Comparison of ENCODE assay signal across 9 mouse cellular contexts in genomic region chr1:82385827-82386230, GRCm38 (mm10).
A peak's percentile ranks its signal among the peaks of the same experiment; 100 is the strongest.
DNase-seq lines count a peak whose midpoint lies in the region; ATAC-seq and TF ChIP-seq lines count a peak whose summit lies in the region.
"Had no signal": no experiment of that assay in that cellular context is flagged by ENCODE, and none has a peak within 500 bp of the region (broad histone marks: within the 10 kb centered on the region; RNA-seq: fewer than 3 reads in every experiment).

No protein-coding gene starts in this region.

- H3K9ac ChIP-seq in intestine, embryonic 14.5 days (ENCODE audit: low read length): no peak overlapping the region
- H3K9ac ChIP-seq in intestine, postnatal 0 days (ENCODE audit: low read depth, low read length): no peak overlapping the region
- no peak overlapping the region for H3K9ac ChIP-seq in hindbrain, embryonic 14.5 days
- H3K9ac ChIP-seq in neural tube, embryonic 12.5 days: no peak overlapping the region
- H3K9ac ChIP-seq: limb, embryonic 13.5 days had no signal

- no peak overlapping the region for H3K4me3 ChIP-seq in intestine, embryonic 14.5 days (ENCODE audit: low read depth, low read length)
- no peak overlapping the region for H3K4me3 ChIP-seq in intestine, postnatal 0 days (ENCODE audit: low read depth, low read length)
- H3K4me3 ChIP-seq in forebrain, embryonic 10.5 days: no peak overlapping the region
- no peak overlapping the region for H3K4me3 ChIP-seq in hindbrain, embryonic 14.5 days (replicated peaks; ENCODE audit: low read length)
- H3K4me3 ChIP-seq in neural tube, embryonic 12.5 days: no peak overlapping the region
- no peak overlapping the region for H3K4me3 ChIP-seq in gastrocnemius, adult 2 months
- H3K4me3 ChIP-seq: limb, embryonic 13.5 days had no signal

- no peaks in the 10 kb centered on the region for H3K36me3 ChIP-seq in intestine, embryonic 14.5 days (ENCODE audit: control insufficient read depth, insufficient read depth, low read length)
- no peaks in the 10 kb centered on the region for H3K36me3 ChIP-seq in intestine, postnatal 0 days (ENCODE audit: control insufficient read depth, insufficient read depth)
- H3K36me3 ChIP-seq in forebrain, embryonic 10.5 days (replicated peaks): no peaks in the 10 kb centered on the region
- no peaks in the 10 kb centered on the region for H3K36me3 ChIP-seq in hindbrain, embryonic 14.5 days (replicated peaks; ENCODE audit: control insufficient read depth, insufficient read depth)
- H3K36me3 ChIP-seq in neural tube, embryonic 12.5 days: no peaks in the 10 kb centered on the region
- H3K36me3 ChIP-seq: limb, embryonic 13.5 days had no signal

- H3K4me1 ChIP-seq in intestine, embryonic 14.5 days (replicated peaks; ENCODE audit: control insufficient read depth, insufficient read depth, low read length): 0 out of 2 replicates have a peak, but pooled peaks cover 12% of the 10 kb centered on the region
- no peaks in the 10 kb centered on the region for H3K4me1 ChIP-seq in intestine, postnatal 0 days (replicated peaks; ENCODE audit: control insufficient read depth, insufficient read depth, low read length)
- peaks cover 28% of the 10 kb centered on the region for H3K4me1 ChIP-seq in forebrain, embryonic 10.5 days
- H3K4me1 ChIP-seq in hindbrain, embryonic 14.5 days (replicated peaks; ENCODE audit: control insufficient read depth, insufficient read depth, low read length): peaks cover 12% of the 10 kb centered on the region; the same call in 1 of the 2 replicates
- peaks cover 30% of the 10 kb centered on the region for H3K4me1 ChIP-seq in neural tube, embryonic 12.5 days

- no peak overlapping the region for H3K4me2 ChIP-seq in intestine, embryonic 14.5 days (ENCODE audit: low read length)
- H3K4me2 ChIP-seq in intestine, postnatal 0 days (replicated peaks; ENCODE audit: low read depth): no peak overlapping the region
- H3K4me2 ChIP-seq in hindbrain, embryonic 14.5 days (replicated peaks): no peak overlapping the region
- no peak overlapping the region; the same call in 1 of the 2 replicates for H3K4me2 ChIP-seq in neural tube, embryonic 12.5 days (replicated peaks)
- H3K4me2 ChIP-seq: limb, embryonic 13.5 days had no signal

- no peak overlapping the region for H3K27ac ChIP-seq in intestine, embryonic 14.5 days (ENCODE audit: low read depth)
- H3K27ac ChIP-seq in intestine, postnatal 0 days (ENCODE audit: low read depth, low read length): no peak overlapping the region
- H3K27ac ChIP-seq in forebrain, embryonic 10.5 days: peak overlapping the region; percentile 78
- H3K27ac ChIP-seq in hindbrain, embryonic 14.5 days: 0 out of 2 replicates have a peak overlapping the region, but pooled peaks have one; percentile 29
- H3K27ac ChIP-seq in neural tube, embryonic 12.5 days: peak overlapping the region; percentile 57; the same call in 1 of the 2 replicates
- no peak overlapping the region for H3K27ac ChIP-seq in gastrocnemius, adult 2 months
- H3K27ac ChIP-seq: limb, embryonic 13.5 days had no signal

- H3K27me3 ChIP-seq in intestine, embryonic 14.5 days (replicated peaks; ENCODE audit: control insufficient read depth, insufficient read depth, low read length): no peaks in the 10 kb centered on the region
- no peaks in the 10 kb centered on the region for H3K27me3 ChIP-seq in intestine, postnatal 0 days (replicated peaks; ENCODE audit: control insufficient read depth, insufficient read depth, low read length)
- no peaks in the 10 kb centered on the region for H3K27me3 ChIP-seq in forebrain, embryonic 10.5 days (ENCODE audit: poor library complexity, severe bottlenecking)
- no peaks in the 10 kb centered on the region for H3K27me3 ChIP-seq in hindbrain, embryonic 14.5 days (ENCODE audit: control insufficient read depth, insufficient read depth, low read length)
- H3K27me3 ChIP-seq in neural tube, embryonic 12.5 days (replicated peaks): no peaks in the 10 kb centered on the region
- H3K27me3 ChIP-seq: limb, embryonic 13.5 days had no signal

- intact Hi-C loops in gastrocnemius, adult 2 months (cut with DNase I): no loop called here

- DNase-seq in intestine, embryonic 14.5 days (ENCODE audit: low spot score): peak; percentile 38
- DNase-seq in forebrain, embryonic 10.5 days (ENCODE audit: extremely low spot score, low spot score): no peak
- DNase-seq in hindbrain, embryonic 14.5 days (ENCODE audit: low spot score): no peak
- no peak for DNase-seq in urinary bladder, postnatal 36 days (ENCODE audit: low spot score in 2 of 2)
- DNase-seq in gastrocnemius, adult 2 months: no peak

- WGBS in intestine, embryonic 14.5 days: 49% methylated on average over 4 of the region's 4 CpGs
- WGBS in intestine, postnatal 0 days: 51% methylated on average over 4 of the region's 4 CpGs
- WGBS in forebrain, embryonic 10.5 days: 37% methylated on average over 4 of the region's 4 CpGs
- WGBS in hindbrain, embryonic 14.5 days: 20% methylated on average over 4 of the region's 4 CpGs
- 18% methylated on average over 4 of the region's 4 CpGs for WGBS in neural tube, embryonic 12.5 days

- no peaks in the 10 kb centered on the region for H3K9me3 ChIP-seq in intestine, embryonic 14.5 days (ENCODE audit: control insufficient read depth, low read length)
- H3K9me3 ChIP-seq in intestine, postnatal 0 days (ENCODE audit: control insufficient read depth): no peaks in the 10 kb centered on the region
- no peaks in the 10 kb centered on the region for H3K9me3 ChIP-seq in forebrain, embryonic 10.5 days
- H3K9me3 ChIP-seq in hindbrain, embryonic 14.5 days (ENCODE audit: control insufficient read depth, low read length): no peaks in the 10 kb centered on the region
- H3K9me3 ChIP-seq in neural tube, embryonic 12.5 days: no peaks in the 10 kb centered on the region
- H3K9me3 ChIP-seq: limb, embryonic 13.5 days had no signal

- ATAC-seq in intestine, embryonic 14.5 days (replicated peaks; ENCODE audit: low FRiP score, low TSS enrichment, low read depth): no peak
- no peak for ATAC-seq in intestine, postnatal 0 days
- peak; percentile 63 for ATAC-seq in hindbrain, embryonic 14.5 days (ENCODE audit: low FRiP score)
- ATAC-seq in neural tube, embryonic 12.5 days (ENCODE audit: low FRiP score, low read depth): peak; percentile 10
- no peak for ATAC-seq in activated CD4-positive, CD25-positive, alpha-beta regulatory T cell, adult 4 months

- no peak for TF ChIP-seq CTCF in intestine, postnatal 0 days (IDR thresholded peaks at IDR 0.05; ENCODE audit: low read depth)
- TF ChIP-seq CTCF in gastrocnemius, adult 2 months (IDR thresholded peaks at IDR 0.05): no peak

Comparison
In these comparisons a context has a peak if more than half of its experiments do, and no peak if none do; other contexts are left out.
1. ATAC-seq: peak in hindbrain, embryonic 14.5 days (single experiment) and neural tube, embryonic 12.5 days (single experiment); none in intestine, embryonic 14.5 days (single experiment), intestine, postnatal 0 days (single experiment) and activated CD4-positive, CD25-positive, alpha-beta regulatory T cell, adult 4 months (single experiment).
2. H3K27ac ChIP-seq: peak in forebrain, embryonic 10.5 days (single experiment), hindbrain, embryonic 14.5 days (single experiment) and neural tube, embryonic 12.5 days (single experiment); none in intestine, embryonic 14.5 days (single experiment), intestine, postnatal 0 days (single experiment) and gastrocnemius, adult 2 months (single experiment).